Mouse (Mus musculus) heart, adult 18-20 months (tissue): ENCODE data around the gene Rmi1. TPM values are rescaled to one million over a fixed set of nuclear protein-coding genes. Genes with fewer than 3 reads are reported as not detected.
A peak's percentile ranks its signal among the peaks of the same experiment; 100 is the strongest.
"Not testable (repeated sequence)": the region's sequence is repeated elsewhere in the genome, so short reads cannot be mapped to it uniquely, and the experiment has no call there.

Experiments used
- DNase-seq, 2 experiments: peaks; one replicate each; pipeline ENCODE4 v3.0.0; 2021 to 2022; ENCODE audit warnings: mixed read lengths in 1 of 2
- long read RNA-seq, 2 experiments: library from polyadenylated mRNA; stranded (forward); transcript quantifications; one replicate each; pipeline ENCODE4 v2.0.0; 2021
- total RNA-seq, 2 experiments: library from RNA; stranded (reverse); gene quantifications; 2 replicates each; pipeline ENCODE4 v1.2.3; 2021

The Rmi1 gene
- 10 to 100 TPM in 1 of 2 experiments, 1 to 10 TPM in 1; 9.3 to 11.4 TPM for total RNA-seq
- long read RNA-seq, experiment 1, partial matches to known transcripts, result 0 of 7 reads
- long read RNA-seq, experiment 1, other reads (novel, unspliced or antisense), result 3 of 7 reads
- long read RNA-seq, experiment 2, partial matches to known transcripts, result 0 of 6 reads
- long read RNA-seq, experiment 2, other reads (novel, unspliced or antisense), result 4 of 6 reads

- DNase-seq, result peak; percentile 98 to 99
Observed at GRCm38 (mm10) chr13:58402003-58402743, at the start of gene Rmi1. TSS of gene Rmi1 (plus strand) at chr13:58402248.

- no peak for DNase-seq
Observed at GRCm38 (mm10) chr13:58352996-58353395, 49.1 kb upstream of the Rmi1 start.

GRCm38 (mm10) chr13:58358629-58359303, 43.3 kb upstream of the Rmi1 start, which contains the start of gene Kif27:
TSS of gene Kif27 (minus strand) at chr13:58359122.
- DNase-seq, result peak; percentile 85 to 90

- no peak for DNase-seq
Observed at GRCm38 (mm10) chr13:58359304-58359653, 42.8 kb upstream of the Rmi1 start.

- no peak for DNase-seq
Observed at GRCm38 (mm10) chr13:58364353-58365175, 37.5 kb upstream of the Rmi1 start.

- DNase-seq, result not testable (repeated sequence)
Observed at GRCm38 (mm10) chr13:58365179-58365578, 36.9 kb upstream of the Rmi1 start.

- peak in 1 of 2 experiments; percentile 11 for DNase-seq
Observed at GRCm38 (mm10) chr13:58366373-58366772, 35.7 kb upstream of the Rmi1 start.

- no peak for DNase-seq
Observed at GRCm38 (mm10) chr13:58367641-58368040, 34.4 kb upstream of the Rmi1 start.

GRCm38 (mm10) chr13:58368835-58369234, 33.2 kb upstream of the Rmi1 start:
- DNase-seq, result no peak

GRCm38 (mm10) chr13:58372278-58373152, 29.5 kb upstream of the Rmi1 start:
- no peak for DNase-seq

GRCm38 (mm10) chr13:58373153-58373470, 28.9 kb upstream of the Rmi1 start:
- no peak for DNase-seq

- DNase-seq, result no peak
Observed at GRCm38 (mm10) chr13:58384371-58384770, 17.7 kb upstream of the Rmi1 start.

GRCm38 (mm10) chr13:58384779-58385546, 17.1 kb upstream of the Rmi1 start, which contains the start of gene 2210016F16Rik:
TSS of gene 2210016F16Rik (minus strand) at chr13:58385225.
- DNase-seq, result peak; percentile 75 to 81

- DNase-seq, result no peak
Observed at GRCm38 (mm10) chr13:58385547-58385920, 16.5 kb upstream of the Rmi1 start.

GRCm38 (mm10) chr13:58387948-58388347, 14.1 kb upstream of the Rmi1 start:
- peak; percentile 59 to 78 for DNase-seq

- no peak for DNase-seq
Observed at GRCm38 (mm10) chr13:58388379-58388778, 13.7 kb upstream of the Rmi1 start.

GRCm38 (mm10) chr13:58389324-58389951, 12.6 kb upstream of the Rmi1 start:
- no peak for DNase-seq

GRCm38 (mm10) chr13:58394392-58394791, 7.7 kb upstream of the Rmi1 start:
- DNase-seq, result not testable (repeated sequence)

- no peak for DNase-seq
Observed at GRCm38 (mm10) chr13:58397651-58398050, 4.4 kb upstream of the Rmi1 start.

- DNase-seq, result no peak
Observed at GRCm38 (mm10) chr13:58400576-58400975, 1.5 kb upstream of the Rmi1 start.
